Mouse (Mus musculus) midbrain, embryonic 14.5 days (tissue): Measurements from ENCODE around the gene Usp17lb. TPM values are rescaled to one million over a fixed set of nuclear protein-coding genes. Genes with fewer than 3 reads are reported as not detected.

ENCODE experiments used
- ATAC-seq: fragments of 200-750 bp; cut with Nextera tagmentation; 2 replicates; pipeline ENCODE4 v1.8.0; 2017; ENCODE audit warnings: moderate number of reproducible peaks, moderate library complexity; ENCODE audit not compliant: low FRiP score, low TSS enrichment
- DNase-seq: peaks from one replicate; pipeline ENCODE4 v3.0.0-alpha.2; 2015
- H3K27ac ChIP-seq: fragments of 300-500 bp; sonication (generic); replicated peaks from 2 replicates; pipeline ENCODE4 v1.5.1; 2014; ENCODE audit warnings: mild to moderate bottlenecking, low read depth, low read length, moderate library complexity
- H3K27me3 ChIP-seq: fragments of 300-500 bp; sonication (generic); 2 replicates; pipeline ENCODE4 v1.6.1; 2014; ENCODE audit warnings: low read length, control low read depth, mixed read lengths; ENCODE audit not compliant: control insufficient read depth, insufficient read depth
- H3K36me3 ChIP-seq: fragments of 300-500 bp; sonication (generic); 2 replicates; pipeline ENCODE4 v1.6.1; 2014; ENCODE audit warnings: low read length, control low read depth; ENCODE audit not compliant: control insufficient read depth, insufficient read depth
- H3K4me1 ChIP-seq: fragments of 300-500 bp; sonication (generic); 2 replicates; pipeline ENCODE4 v1.6.1; 2014; ENCODE audit warnings: mild to moderate bottlenecking, antibody characterized with exemption, low read length, control low read depth; ENCODE audit not compliant: control insufficient read depth, insufficient read depth
- H3K4me2 ChIP-seq: fragments of 300-500 bp; sonication (generic); 2 replicates; pipeline ENCODE4 v1.6.1; 2014; ENCODE audit warnings: mild to moderate bottlenecking, low read length, moderate library complexity
- H3K4me3 ChIP-seq: fragments of 300-500 bp; sonication (generic); replicated peaks from 2 replicates; pipeline ENCODE4 v1.5.1; 2014; ENCODE audit warnings: low read depth, low read length
- H3K9ac ChIP-seq: fragments of 300-500 bp; sonication (generic); replicated peaks from 2 replicates; pipeline ENCODE4 v1.6.1; 2014; ENCODE audit warnings: mild to moderate bottlenecking, low read length, moderate library complexity
- H3K9me3 ChIP-seq: fragments of 300-500 bp; sonication (generic); 2 replicates; pipeline ENCODE4 v1.6.1; 2016; ENCODE audit warnings: low read length, control low read depth, mixed read lengths; ENCODE audit not compliant: control insufficient read depth
- WGBS: fragments of 180-500 bp; shearing (Covaris S2); extraction: QIAGEN DNeasy Blood & Tissue Kit; methylation state at CpG from one replicate; pipeline ENCODE4 v1.1.7; 2014; 5-methylcytosine and 5-hydroxymethylcytosine counted together
- polyA plus RNA-seq: library from polyadenylated mRNA; unstranded; fragments of >200 nt; fragmentation: Nextera tagmentation; extraction: Ambion mirVana; gene quantifications from 2 replicates; pipeline ENCODE4 v1.2.1, GENCODE M21; 2014

Usp17lb gene
- polyA plus RNA-seq, 1 experiment from 2014 or later = not detected

- no peaks in the 10 kb centered on the region for H3K36me3 ChIP-seq
- no peak overlapping the region for H3K4me2 ChIP-seq
- no peaks in the 10 kb centered on the region for H3K4me1 ChIP-seq
- no peaks in the 10 kb centered on the region for H3K9me3 ChIP-seq
- WGBS = 56% methylated on average over 1 of the region's 1 CpGs
- H3K9ac ChIP-seq = no peak overlapping the region
- no peaks in the 10 kb centered on the region for H3K27me3 ChIP-seq
- DNase-seq (no peak), ATAC-seq (no peak)
- no peak overlapping the region for H3K4me3 ChIP-seq
- no peak overlapping the region for H3K27ac ChIP-seq
Observed at GRCm38 (mm10) chr7:104790796-104791195, 51.6 kb downstream of the Usp17lb start.

Other genes starting within 250 kb of the Usp17lb start
- gene Olfr655, start 240.8 kb downstream of the Usp17lb start, polyA plus RNA-seq = not detected in 2 replicates
- not detected in 2 replicates for gene Olfr656, start 228.6 kb downstream of the Usp17lb start, polyA plus RNA-seq
- gene Olfr657, start 217.8 kb downstream of the Usp17lb start, polyA plus RNA-seq = not detected in 2 replicates
- 0.21 and 0.24 TPM in 2 replicates for gene Olfr658, start 195.3 kb downstream of the Usp17lb start, polyA plus RNA-seq
- gene Olfr659, start 175.8 kb downstream of the Usp17lb start, polyA plus RNA-seq = not detected in 2 replicates
- not detected in 2 replicates for gene Olfr661, start 156.1 kb downstream of the Usp17lb start, polyA plus RNA-seq
- not detected in 2 replicates for gene Usp17le, start 65.1 kb downstream of the Usp17lb start, polyA plus RNA-seq
- gene Usp17la, start 14.4 kb upstream of the Usp17lb start, polyA plus RNA-seq = not detected in 2 replicates
- gene Olfr665, start 35.4 kb upstream of the Usp17lb start, polyA plus RNA-seq = not detected in 2 replicates
- gene Olfr666, start 53.3 kb upstream of the Usp17lb start, polyA plus RNA-seq = not detected in 2 replicates
- not detected in 2 replicates for gene Olfr667, start 78.9 kb upstream of the Usp17lb start, polyA plus RNA-seq
- gene Olfr668, start 85.5 kb upstream of the Usp17lb start, polyA plus RNA-seq = not detected in 2 replicates
- gene Olfr669, start 91.6 kb upstream of the Usp17lb start, polyA plus RNA-seq = not detected in 2 replicates
- not detected in 2 replicates for gene Olfr670, start 120.0 kb upstream of the Usp17lb start, polyA plus RNA-seq
- gene Olfr671, start 136.5 kb upstream of the Usp17lb start, polyA plus RNA-seq = not detected in 2 replicates
- not detected in 2 replicates for gene Olfr672, start 159.4 kb upstream of the Usp17lb start, polyA plus RNA-seq
- not detected in 2 replicates for gene Olfr675, start 185.9 kb upstream of the Usp17lb start, polyA plus RNA-seq
- not detected in 2 replicates for gene Olfr676, start 190.1 kb upstream of the Usp17lb start, polyA plus RNA-seq
- not detected in 2 replicates for gene Olfr677, start 208.8 kb upstream of the Usp17lb start, polyA plus RNA-seq
- gene Olfr678, start 221.9 kb upstream of the Usp17lb start, polyA plus RNA-seq = not detected in 2 replicates
- gene Olfr679, start 238.6 kb upstream of the Usp17lb start, polyA plus RNA-seq = not detected in 2 replicates